Mouse (Mus musculus) forebrain, embryonic 15.5 days (tissue): ENCODE data around the gene Nfkbie. TPM values are rescaled to one million over a fixed set of nuclear protein-coding genes. Genes with fewer than 3 reads are reported as not detected.
A peak's percentile ranks its signal among the peaks of the same experiment; 100 is the strongest.

ENCODE experiments used
- ATAC-seq: fragments of 200-750 bp; cut with Nextera tagmentation; replicated peaks from 2 replicates; pipeline ENCODE4 v1.8.0; 2017; ENCODE audit warnings: mild to moderate bottlenecking, moderate TSS enrichment, moderate library complexity
- H3K27ac ChIP-seq: fragments of 300-500 bp; sonication (generic); replicated peaks from 2 replicates; pipeline ENCODE4 v1.5.1; 2015; ENCODE audit warnings: mild to moderate bottlenecking, inconsistent platforms
- H3K27me3 ChIP-seq: fragments of 300-500 bp; sonication (generic); 2 replicates; pipeline ENCODE4 v1.6.1; 2015; ENCODE audit warnings: inconsistent platforms
- H3K36me3 ChIP-seq: fragments of 300-500 bp; sonication (generic); 2 replicates; pipeline ENCODE4 v1.6.1; 2015; ENCODE audit warnings: mild to moderate bottlenecking, inconsistent platforms
- H3K4me1 ChIP-seq: fragments of 300-500 bp; sonication (generic); 2 replicates; pipeline ENCODE4 v1.6.1; 2015; ENCODE audit warnings: inconsistent platforms
- H3K4me2 ChIP-seq: fragments of 300-500 bp; sonication (generic); replicated peaks from 2 replicates; pipeline ENCODE4 v1.6.1; 2015; ENCODE audit warnings: mild to moderate bottlenecking, inconsistent platforms
- H3K4me3 ChIP-seq: fragments of 300-500 bp; sonication (generic); 2 replicates; pipeline ENCODE4 v1.5.1; 2015; ENCODE audit warnings: mild to moderate bottlenecking, inconsistent platforms
- H3K9ac ChIP-seq: fragments of 300-500 bp; sonication (generic); replicated peaks from 2 replicates; pipeline ENCODE4 v1.6.1; 2015; ENCODE audit warnings: mild to moderate bottlenecking, inconsistent platforms
- H3K9me3 ChIP-seq: fragments of 300-500 bp; sonication (generic); 2 replicates; pipeline ENCODE4 v1.6.1; 2016; ENCODE audit warnings: inconsistent platforms
- WGBS: fragments of 180-500 bp; shearing (Covaris S2); methylation state at CpG from one replicate; pipeline ENCODE4 v1.1.7; 2015; ENCODE audit warnings: mixed read lengths; 5-methylcytosine and 5-hydroxymethylcytosine counted together
- polyA plus RNA-seq: library from polyadenylated mRNA; unstranded; fragments of >200 nt; fragmentation: Nextera tagmentation; extraction: Ambion mirVana; gene quantifications from 2 replicates; pipeline ENCODE4 v1.2.1, GENCODE M21; 2015

Gene Nfkbie
- polyA plus RNA-seq, 1 experiment from 2014 or later, result 4.6 TPM

GRCm38 (mm10) chr17:45595736-45596390, 40.4 kb downstream of the Nfkbie start:
- no peaks in the 10 kb centered on the region for H3K9me3 ChIP-seq
- peak overlapping the region; percentile 55 for H3K4me3 ChIP-seq
- WGBS, result 4% methylated on average over 23 of the region's 23 CpGs

DNA sequence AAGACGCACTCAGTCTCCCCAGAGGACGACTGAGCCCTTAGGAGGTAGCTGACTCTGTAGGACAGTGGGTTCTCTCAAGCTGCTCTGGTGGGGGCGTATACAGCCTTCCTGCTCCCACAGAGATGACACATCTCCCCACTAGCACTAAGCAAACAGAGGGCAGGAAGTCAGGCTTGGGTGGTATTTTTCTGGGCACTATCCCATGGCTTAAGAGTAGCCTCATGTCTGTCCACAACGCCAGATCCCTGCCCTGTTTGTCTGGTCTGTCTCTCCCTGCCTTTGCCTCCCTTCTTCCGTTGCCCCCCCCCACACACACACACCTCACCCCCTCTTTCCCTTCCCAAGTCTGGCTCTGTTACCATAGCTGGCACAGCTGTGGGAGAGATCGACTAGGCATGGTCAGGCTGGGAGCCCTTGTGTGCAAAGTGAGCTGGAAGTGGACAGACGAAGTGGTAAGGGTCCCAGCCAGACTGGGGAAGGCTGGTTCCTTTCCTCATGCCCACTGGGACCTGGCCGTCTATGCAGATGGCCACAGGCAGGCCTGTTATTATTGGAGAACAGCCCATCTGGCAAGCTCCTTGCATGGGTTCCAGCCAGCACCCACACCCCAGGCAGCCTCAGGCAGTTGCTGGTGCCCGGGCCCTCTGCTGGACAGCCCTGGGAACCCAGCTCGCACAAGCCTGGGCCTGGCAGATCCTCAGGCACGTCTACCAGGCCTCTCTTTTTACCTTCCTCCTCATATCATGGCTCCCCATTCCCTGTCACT, 41.3 kb downstream of the Nfkbie start:
- peak overlapping the region; percentile 71 for H3K27ac ChIP-seq

More at GRCm38 (mm10) chr17:45595736-45596390, 40.4 kb downstream of the Nfkbie start:
- Histone ChIP-seq H3K9ac (peak overlapping the region; percentile 51), H3K36me3 (no peaks in the 10 kb centered on the region), H3K4me2 (peak overlapping the region; percentile 94), H3K27me3 (peaks cover 11% of the 10 kb centered on the region; the same call in 1 of the 2 replicates), H3K27ac (peak overlapping the region; percentile 71), H3K4me1 (peaks cover 64% of the 10 kb centered on the region)
- peak; percentile 9 for ATAC-seq

DNA sequence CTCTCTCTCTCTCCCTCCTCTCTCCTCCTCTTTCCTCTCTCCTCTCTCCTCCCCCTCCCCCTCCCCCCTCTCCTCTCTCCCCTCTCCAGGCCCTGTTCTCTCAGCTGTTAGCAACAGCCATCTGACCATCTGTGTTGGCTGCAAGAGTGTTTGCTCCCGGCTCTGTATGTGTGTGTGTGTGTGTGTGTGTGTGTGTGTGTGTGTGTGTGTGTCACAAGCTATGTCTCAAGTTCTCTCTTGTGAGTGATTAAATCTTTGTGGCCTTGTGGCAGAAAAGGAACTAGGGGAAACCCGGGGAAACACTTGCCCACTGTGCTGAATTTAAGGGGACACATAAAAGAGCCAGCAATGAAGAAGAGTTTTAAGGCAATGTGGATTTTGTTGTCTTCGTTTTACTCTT, 42.3 kb downstream of the Nfkbie start:
- ATAC-seq, result peak; percentile 30; the same call in 1 of the 2 replicates
- no peak overlapping the region for H3K4me3 ChIP-seq
- no peaks in the 10 kb centered on the region for H3K9me3 ChIP-seq
- H3K36me3 ChIP-seq, result no peaks in the 10 kb centered on the region
- no peak overlapping the region for H3K4me2 ChIP-seq
- WGBS, result 41% methylated on average over 3 of the region's 3 CpGs
- no peak overlapping the region for H3K9ac ChIP-seq
- H3K27ac ChIP-seq, result 0 out of 2 replicates have a peak overlapping the region, but pooled peaks have one; percentile 8
- H3K4me1 ChIP-seq, result peaks cover 56% of the 10 kb centered on the region
- peaks cover 26% of the 10 kb centered on the region for H3K27me3 ChIP-seq

More for the DNA sequence above, 41.3 kb downstream of the Nfkbie start:
- H3K9ac ChIP-seq, result no peak overlapping the region
- H3K27me3 ChIP-seq, result peaks cover 20% of the 10 kb centered on the region
- 22% methylated on average over 11 of the region's 11 CpGs for WGBS
- no peaks in the 10 kb centered on the region for H3K9me3 ChIP-seq
- peak; percentile 34 for ATAC-seq
- H3K36me3 ChIP-seq, result no peaks in the 10 kb centered on the region
- H3K4me2 ChIP-seq, result no peak overlapping the region
- H3K4me1 ChIP-seq, result peaks cover 64% of the 10 kb centered on the region
- no peak overlapping the region for H3K4me3 ChIP-seq

- 71% methylated on average over 2 of the region's 2 CpGs for WGBS
- no peak for ATAC-seq
- Histone ChIP-seq H3K9me3 (no peaks in the 10 kb centered on the region), H3K27me3 (peaks cover 26% of the 10 kb centered on the region), H3K27ac (0 out of 2 replicates have a peak overlapping the region, but pooled peaks have one; percentile 8), H3K4me2 (no peak overlapping the region), H3K4me1 (peaks cover 51% of the 10 kb centered on the region), H3K4me3 (no peak overlapping the region), H3K9ac (no peak overlapping the region), H3K36me3 (no peaks in the 10 kb centered on the region)
Observed at GRCm38 (mm10) chr17:45598376-45598775, 42.9 kb downstream of the Nfkbie start.

GRCm38 (mm10) chr17:45598891-45599290, 43.4 kb downstream of the Nfkbie start:
- Histone ChIP-seq H3K4me3 (no peak overlapping the region), H3K36me3 (no peaks in the 10 kb centered on the region), H3K27ac (no peak overlapping the region), H3K4me1 (peaks cover 46% of the 10 kb centered on the region), H3K9ac (0 out of 2 replicates have a peak overlapping the region, but pooled peaks have one; percentile 19), H3K27me3 (peaks cover 26% of the 10 kb centered on the region), H3K4me2 (peak overlapping the region; percentile 42; the same call in 1 of the 2 replicates), H3K9me3 (no peaks in the 10 kb centered on the region)
- 49% methylated on average over 3 of the region's 3 CpGs for WGBS
- ATAC-seq, result no peak

- ATAC-seq, result no peak
- 15% methylated on average over 32 of the region's 32 CpGs for WGBS
- H3K27ac ChIP-seq, result 0 out of 2 replicates have a peak within 1 kb of the TSS, but pooled peaks have one; percentile 8
- H3K4me3 ChIP-seq, result peak within 1 kb of the TSS; percentile 7; the same call in 1 of the 2 replicates
- H3K4me2 ChIP-seq, result peak within 1 kb of the TSS; percentile 42
- peaks cover 26% of the 10 kb centered on the region for H3K27me3 ChIP-seq
- H3K4me1 ChIP-seq, result peaks cover 39% of the 10 kb centered on the region
- no peaks in the 10 kb centered on the region for H3K36me3 ChIP-seq
- no peaks in the 10 kb centered on the region for H3K9me3 ChIP-seq
- 0 out of 2 replicates have a peak within 1 kb of the TSS, but pooled peaks have one; percentile 19 for H3K9ac ChIP-seq
Observed at GRCm38 (mm10) chr17:45599446-45600242, 44.1 kb downstream of the Nfkbie start, which contains the start of gene Slc29a1. TSS of gene Slc29a1 (minus strand) at chr17:45599606.

- 65% methylated on average over 8 of the region's 8 CpGs for WGBS
Observed at GRCm38 (mm10) chr17:45600267-45600666, 44.8 kb downstream of the Nfkbie start.

GRCm38 (mm10) chr17:45601325-45601724, 45.8 kb downstream of the Nfkbie start:
- Histone ChIP-seq H3K27ac (no peak overlapping the region), H3K9me3 (no peaks in the 10 kb centered on the region), H3K4me3 (no peak overlapping the region), H3K36me3 (no peaks in the 10 kb centered on the region), H3K4me2 (no peak overlapping the region), H3K4me1 (peaks cover 22% of the 10 kb centered on the region), H3K27me3 (peaks cover 26% of the 10 kb centered on the region), H3K9ac (no peak overlapping the region)
- 15% methylated on average over 22 of the region's 22 CpGs for WGBS
- no peak for ATAC-seq

More at GRCm38 (mm10) chr17:45600267-45600666, 44.8 kb downstream of the Nfkbie start:
- Histone ChIP-seq H3K4me2 (no peak overlapping the region), H3K27ac (no peak overlapping the region), H3K4me1 (peaks cover 33% of the 10 kb centered on the region), H3K4me3 (no peak overlapping the region), H3K36me3 (no peaks in the 10 kb centered on the region), H3K9me3 (no peaks in the 10 kb centered on the region), H3K9ac (no peak overlapping the region), H3K27me3 (peaks cover 26% of the 10 kb centered on the region)
- ATAC-seq, result no peak

- no peak within 1 kb of the TSS for H3K9ac ChIP-seq
- no peak within 1 kb of the TSS for H3K4me2 ChIP-seq
- H3K9me3 ChIP-seq, result no peaks in the 10 kb centered on the region
- peaks cover 16% of the 10 kb centered on the region for H3K4me1 ChIP-seq
- no peak within 1 kb of the TSS for H3K4me3 ChIP-seq
- 40% methylated on average over 6 of the region's 6 CpGs for WGBS
- ATAC-seq, result no peak
- H3K36me3 ChIP-seq, result no peaks in the 10 kb centered on the region
- H3K27me3 ChIP-seq, result peaks cover 26% of the 10 kb centered on the region
- H3K27ac ChIP-seq, result no peak within 1 kb of the TSS
Observed at GRCm38 (mm10) chr17:45601877-45602304, 46.4 kb downstream of the Nfkbie start, which contains the start of gene Mymx. TSS of gene Mymx (minus strand) at chr17:45602102.

GRCm38 (mm10) chr17:45602984-45603383, 47.5 kb downstream of the Nfkbie start:
- peaks cover 12% of the 10 kb centered on the region for H3K4me1 ChIP-seq
- WGBS, result 69% methylated on average over 3 of the region's 3 CpGs

More at GRCm38 (mm10) chr17:45602984-45603383, 47.5 kb downstream of the Nfkbie start:
- H3K9ac ChIP-seq, result no peak overlapping the region
- no peak for ATAC-seq
- H3K9me3 ChIP-seq, result no peaks in the 10 kb centered on the region
- H3K27ac ChIP-seq, result no peak overlapping the region
- no peaks in the 10 kb centered on the region for H3K36me3 ChIP-seq
- H3K27me3 ChIP-seq, result peaks cover 26% of the 10 kb centered on the region
- no peak overlapping the region for H3K4me3 ChIP-seq
- no peak overlapping the region for H3K4me2 ChIP-seq
